Mouse (Mus musculus): ENCODE data around the gene Atp6v1b1. TPM values are rescaled to one million over a fixed set of nuclear protein-coding genes. Genes with fewer than 3 reads are reported as not detected.
A peak's percentile ranks its signal among the peaks of the same experiment; 100 is the strongest.
"Not testable (repeated sequence)": the region's sequence is repeated elsewhere in the genome, so short reads cannot be mapped to it uniquely, and the experiment has no call there.

Atp6v1b1 gene
- total RNA-seq, 2 experiments from 2014 or later = not detected

DNA sequence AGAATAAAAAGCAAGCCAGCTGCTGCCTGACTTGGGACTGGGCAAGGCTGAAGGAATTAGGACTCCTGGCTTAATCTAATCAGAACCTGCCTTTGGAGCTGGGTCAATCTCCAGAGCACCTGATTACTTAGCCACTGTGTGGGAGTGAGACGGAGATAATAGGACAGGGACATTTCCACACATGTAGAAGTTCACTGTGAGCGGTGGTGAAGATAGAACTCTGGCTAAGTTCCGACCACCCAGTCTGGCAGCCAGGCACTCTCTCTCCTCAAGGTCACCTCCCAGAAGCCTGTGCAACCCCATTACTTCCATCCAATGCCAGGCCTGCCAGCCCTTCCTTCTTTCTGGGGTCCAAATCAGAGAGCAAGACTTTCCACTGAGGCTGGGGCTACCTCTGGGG is 24.2 kb downstream of the Atp6v1b1 start:
- DNase-seq (ENCODE audit: low spot score in 2 of 2) = no peak
- intact Hi-C loops (cut with DNase I) = no loop called here

DNA sequence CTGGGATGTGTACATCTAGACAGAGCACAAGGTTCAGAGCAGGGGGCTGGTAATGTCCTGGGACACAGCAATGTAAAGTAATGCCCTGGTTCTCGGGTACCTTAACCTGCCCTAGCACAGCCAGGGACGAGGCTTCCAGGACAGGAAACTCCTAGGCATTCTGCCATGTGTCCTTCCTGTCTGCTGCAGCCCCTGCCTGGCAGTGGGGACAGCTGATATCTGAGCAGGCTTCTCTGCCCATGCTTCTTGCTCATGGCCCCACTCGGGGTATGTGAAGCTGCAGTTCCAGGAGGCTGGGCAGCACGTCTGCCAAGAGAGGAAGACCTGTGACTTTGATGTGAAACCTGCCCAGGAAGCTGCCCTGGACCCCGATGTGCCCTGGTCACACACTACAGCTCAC is 25.7 kb downstream of the Atp6v1b1 start:
- DNase-seq (ENCODE audit: low spot score in 2 of 2) = no peak
- intact Hi-C loops (cut with DNase I) = no loop called here

DNA sequence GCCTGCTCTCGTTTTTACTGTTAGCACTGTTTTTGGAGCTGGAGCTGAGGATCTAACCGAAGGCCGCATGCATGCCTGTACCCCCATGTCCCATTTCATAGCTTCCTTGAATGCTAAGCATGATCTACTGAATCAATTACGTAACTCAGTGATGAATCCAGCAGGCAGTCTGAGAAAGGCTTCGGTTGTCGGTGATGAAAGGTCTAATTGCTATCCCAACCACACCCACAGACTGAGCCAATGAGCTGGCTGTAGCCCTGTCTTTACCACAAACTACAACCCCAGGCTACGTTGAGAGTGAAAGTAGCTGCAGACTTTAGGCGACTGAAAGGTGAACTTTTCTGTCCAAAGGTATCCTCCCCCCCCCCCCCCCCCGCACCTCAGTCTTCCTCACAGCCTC is 31.3 kb downstream of the Atp6v1b1 start:
- no peak for DNase-seq (ENCODE audit: low spot score in 2 of 2)
- intact Hi-C loops (cut with DNase I) = no loop called here

DNA sequence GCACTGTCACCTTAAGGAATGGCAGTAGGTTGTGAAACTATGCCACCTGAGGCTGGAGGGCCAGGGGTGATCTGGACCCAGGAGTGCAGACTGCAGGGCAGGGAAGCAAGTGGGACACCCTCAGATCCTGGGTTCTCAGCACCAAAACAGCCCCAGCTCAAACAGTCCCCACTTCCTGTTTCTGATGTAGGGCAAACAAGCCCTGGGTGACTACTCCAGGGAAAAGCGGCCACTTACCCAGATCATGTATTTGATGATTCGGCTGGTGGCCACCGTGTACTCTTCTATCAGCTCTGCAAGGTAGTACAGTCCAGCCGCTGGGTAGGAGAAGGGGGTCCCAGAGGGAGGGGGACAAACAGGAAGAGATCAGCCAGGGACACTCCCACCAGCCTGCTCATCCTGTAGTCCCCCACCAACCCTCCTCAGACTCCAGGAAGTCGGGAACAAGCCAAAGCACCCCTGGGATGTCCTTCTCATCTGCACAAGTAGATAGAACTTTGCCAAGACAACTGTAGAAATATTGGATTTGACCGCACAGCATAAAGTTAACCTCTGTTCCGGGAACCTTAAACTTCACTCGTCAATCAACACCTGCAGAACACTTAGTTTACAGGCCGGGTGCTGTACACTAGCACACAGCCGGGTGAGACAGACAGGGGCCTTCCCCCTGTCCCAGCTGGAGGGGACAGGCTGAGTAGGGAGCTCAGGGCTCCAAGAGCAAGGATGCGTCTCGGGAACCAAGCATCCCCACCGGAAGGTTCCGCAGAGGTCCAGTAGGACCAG is 32.2 kb downstream of the Atp6v1b1 start:
- DNase-seq (ENCODE audit: low spot score in 2 of 2) = peak in 1 of 2 experiments; percentile 15
- intact Hi-C loops (cut with DNase I) = no loop called here

DNA sequence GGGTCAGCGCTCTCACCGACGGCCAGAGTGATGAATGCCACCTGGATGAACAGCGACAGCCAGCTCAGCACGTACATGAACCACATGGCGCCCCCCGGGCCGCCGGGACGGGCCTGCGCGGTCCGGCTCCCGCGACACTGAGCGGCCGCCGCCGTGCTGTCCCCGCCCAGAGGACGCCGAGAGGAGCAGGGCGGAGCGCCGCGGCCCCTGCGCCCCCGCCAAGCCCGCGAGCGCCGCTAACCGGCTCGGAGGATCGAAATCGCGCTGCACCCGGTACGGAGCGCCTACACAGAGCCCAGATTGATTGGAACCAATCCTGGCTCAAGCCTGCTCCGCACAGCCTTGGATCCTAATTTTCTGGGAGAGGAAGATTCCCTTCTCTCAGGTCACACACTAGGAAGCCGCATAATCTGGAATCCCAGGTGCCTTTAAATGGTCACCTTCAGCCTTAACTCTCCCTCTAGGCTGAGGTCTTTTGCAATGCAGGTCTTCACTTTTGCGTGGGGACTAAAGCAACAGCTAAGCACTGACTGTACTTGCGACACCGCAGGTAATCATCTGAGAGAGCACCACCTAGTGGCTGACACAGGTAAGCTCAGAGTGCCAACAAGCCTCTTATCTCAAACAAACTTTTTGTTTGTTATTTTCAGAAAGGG is 33.0 kb downstream of the Atp6v1b1 start, which contains the start of gene Tex261:
Gene Tex261 (minus strand): TSS at position 176 of the 656 bp plus-strand sequence.
- intact Hi-C loops (cut with DNase I) = no loop called here
- DNase-seq (ENCODE audit: low spot score in 2 of 2) = peak; percentile 90 to 94

DNA sequence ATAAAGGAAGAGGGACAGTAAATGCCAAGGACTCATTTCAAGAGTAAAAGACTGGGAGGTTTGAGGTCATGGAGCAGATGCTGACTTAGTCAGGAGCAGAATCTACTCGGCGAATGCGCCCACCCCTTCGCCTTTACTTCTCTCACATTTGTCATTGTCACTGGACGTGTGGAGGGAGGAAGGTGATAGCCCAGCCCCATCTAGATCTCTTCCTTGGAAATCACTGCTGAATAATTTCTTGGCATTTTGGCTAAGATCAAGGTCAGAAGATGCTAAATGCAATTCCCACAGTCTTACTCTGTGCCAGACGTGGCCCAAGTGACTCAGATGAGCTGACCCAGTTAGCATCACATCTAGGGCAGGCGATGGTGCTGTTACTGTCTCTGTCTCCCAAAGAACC is 35.5 kb downstream of the Atp6v1b1 start:
- peak in 1 of 2 experiments; percentile 35 for DNase-seq (ENCODE audit: low spot score in 2 of 2)
- intact Hi-C loops (cut with DNase I) = no loop called here

DNA sequence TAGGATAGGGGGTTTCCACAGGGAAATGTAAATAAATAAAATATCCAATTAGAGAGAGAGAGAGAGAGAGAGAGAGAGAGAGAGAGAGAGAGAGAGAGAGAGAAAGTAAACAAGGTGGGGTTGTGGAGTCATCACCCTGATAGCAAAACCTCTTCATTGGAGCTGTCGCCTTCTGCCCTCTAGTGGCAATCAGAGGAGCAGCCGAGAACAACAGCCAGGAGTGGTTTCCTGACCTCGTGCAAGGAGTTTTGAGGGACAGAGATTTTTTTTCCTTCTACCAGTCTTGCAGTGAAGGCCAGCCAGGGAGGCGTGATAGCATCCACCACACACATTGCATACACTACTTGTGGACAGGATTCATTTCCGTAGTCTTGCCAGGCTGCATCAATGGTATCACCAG is 36.2 kb downstream of the Atp6v1b1 start:
- intact Hi-C loops (cut with DNase I) = no loop called here

DNA sequence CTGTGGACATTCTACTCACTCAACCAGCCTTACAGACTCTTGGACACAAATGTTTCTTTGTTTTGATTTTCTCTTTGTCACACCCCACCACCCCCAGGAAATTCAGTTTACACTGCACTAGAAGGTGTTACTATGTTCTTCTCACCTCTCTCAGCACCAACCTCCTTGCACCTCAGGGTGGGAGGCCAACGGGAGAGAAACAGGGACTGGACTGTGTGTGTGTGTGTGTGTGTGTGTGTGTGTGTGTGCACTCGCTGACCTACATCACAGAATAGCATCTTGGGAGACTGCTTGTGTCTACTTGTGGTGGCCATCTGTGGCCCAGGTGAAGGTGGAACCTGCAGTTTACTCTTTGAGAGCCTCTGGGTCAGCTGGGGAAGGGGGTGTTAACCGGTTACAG is 43.6 kb downstream of the Atp6v1b1 start:
- no peak for DNase-seq (ENCODE audit: low spot score in 2 of 2)
- intact Hi-C loops (cut with DNase I) = no loop called here

More for the DNA sequence above, 36.2 kb downstream of the Atp6v1b1 start:
- DNase-seq (ENCODE audit: low spot score in 2 of 2) = peak in 1 of 2 experiments; percentile 37

DNA sequence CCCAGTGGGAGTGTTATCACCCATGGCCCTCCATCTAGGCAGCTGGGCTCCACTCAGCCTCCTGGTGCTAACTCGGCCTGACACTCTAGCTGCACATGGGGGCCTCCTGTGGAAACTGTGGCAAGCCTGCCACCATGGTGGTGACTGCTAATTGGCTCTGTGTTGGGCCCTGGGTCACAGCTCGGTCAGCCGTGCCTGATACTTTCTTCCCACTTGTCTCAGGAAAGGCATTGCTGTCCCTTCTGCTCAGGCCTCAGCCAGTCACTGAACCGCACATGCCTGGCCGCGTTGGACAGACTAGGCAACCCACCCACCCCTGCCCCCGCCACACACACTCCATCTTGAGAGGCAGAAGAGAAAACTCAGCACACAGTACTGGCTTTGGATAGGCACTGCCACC is 45.8 kb downstream of the Atp6v1b1 start:
- no peak for DNase-seq (ENCODE audit: low spot score in 2 of 2)
- intact Hi-C loops (cut with DNase I) = no loop called here

DNA sequence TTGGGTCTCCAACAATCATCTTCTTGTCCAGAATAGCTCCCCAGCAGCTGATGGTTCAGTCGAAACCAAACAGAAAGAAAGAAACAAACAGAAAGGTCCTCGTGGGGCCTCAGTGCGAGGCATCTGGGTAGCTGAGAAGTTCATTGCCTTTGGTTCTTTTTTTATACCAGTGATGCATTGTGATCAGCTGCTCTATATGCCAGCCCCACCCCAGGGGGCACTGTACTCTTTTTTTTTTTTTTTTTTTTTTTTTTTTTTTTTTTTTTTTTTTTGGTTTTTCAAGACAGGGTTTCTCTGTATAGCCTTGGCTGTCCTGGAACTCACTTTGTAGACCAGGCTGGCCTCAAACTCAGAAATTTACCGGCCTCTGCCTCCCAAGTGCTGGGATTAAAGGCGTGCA is 47.7 kb downstream of the Atp6v1b1 start:
- DNase-seq (ENCODE audit: low spot score in 2 of 2); intact Hi-C loops (cut with DNase I): not testable (repeated sequence)

DNA sequence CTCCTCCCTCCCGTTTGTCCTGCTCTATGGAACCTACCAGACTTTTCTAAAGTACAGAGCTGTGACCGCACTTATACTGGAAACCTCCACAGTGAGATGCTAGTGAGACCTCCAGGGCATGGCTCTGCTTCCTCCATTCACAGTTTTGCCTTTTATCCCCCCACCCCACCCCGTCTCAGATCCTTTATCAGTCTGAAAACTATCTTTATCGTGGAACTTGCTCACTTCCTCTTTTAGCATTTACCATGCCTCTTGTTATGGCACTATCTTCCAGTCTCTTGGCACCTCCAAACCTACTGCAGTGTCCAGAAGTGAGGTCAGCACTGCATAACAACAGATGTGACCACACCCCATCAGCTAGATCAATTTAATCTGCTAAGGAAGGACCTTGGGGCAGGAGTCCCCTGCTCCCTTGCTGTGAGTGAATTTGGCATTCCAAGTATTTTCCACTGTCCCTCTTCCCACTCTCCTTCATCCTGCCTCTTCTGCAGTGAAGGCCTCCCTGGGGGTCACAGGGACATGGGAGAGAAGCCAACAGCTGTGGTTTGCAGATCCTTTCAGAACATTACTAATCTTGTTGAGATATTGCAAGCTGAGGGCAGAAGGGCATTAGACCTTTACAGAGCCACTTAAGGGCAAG is 48.6 kb downstream of the Atp6v1b1 start:
- intact Hi-C loops (cut with DNase I) = no loop called here
- no peak for DNase-seq (ENCODE audit: low spot score in 2 of 2)

DNA sequence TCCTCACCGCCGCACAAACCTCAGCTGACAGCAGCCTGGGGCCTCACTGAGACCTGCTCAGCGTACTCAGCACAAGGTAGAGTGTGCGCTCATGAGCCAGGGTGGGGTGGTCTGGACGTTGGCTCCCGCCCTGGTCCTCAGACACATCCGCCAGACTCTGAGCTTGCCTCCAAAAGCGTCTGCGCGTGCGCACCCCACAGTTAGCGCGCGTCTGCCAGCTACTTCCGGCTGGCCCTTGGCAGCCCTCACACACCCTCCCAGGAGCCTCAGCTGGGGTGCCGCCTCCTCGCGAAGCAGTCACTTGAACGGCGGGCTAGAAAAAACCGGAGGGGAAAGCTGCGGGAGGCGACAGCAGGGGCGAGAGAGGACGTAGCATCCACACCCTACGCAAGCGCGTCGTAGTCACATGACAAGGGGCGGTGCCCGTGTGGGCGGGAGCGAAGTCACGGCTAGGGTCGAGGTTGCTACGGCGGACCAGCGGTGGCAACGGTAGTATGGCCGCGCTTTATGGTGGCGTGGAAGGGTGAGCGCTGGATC is 52.0 kb downstream of the Atp6v1b1 start, which contains the start of gene Nagk:
Gene Nagk (plus strand): TSS at position 223 of the 537 bp plus-strand sequence.
- intact Hi-C loops (cut with DNase I) = no loop called here
- peak; percentile 93 to 96 for DNase-seq (ENCODE audit: low spot score in 2 of 2)

DNA sequence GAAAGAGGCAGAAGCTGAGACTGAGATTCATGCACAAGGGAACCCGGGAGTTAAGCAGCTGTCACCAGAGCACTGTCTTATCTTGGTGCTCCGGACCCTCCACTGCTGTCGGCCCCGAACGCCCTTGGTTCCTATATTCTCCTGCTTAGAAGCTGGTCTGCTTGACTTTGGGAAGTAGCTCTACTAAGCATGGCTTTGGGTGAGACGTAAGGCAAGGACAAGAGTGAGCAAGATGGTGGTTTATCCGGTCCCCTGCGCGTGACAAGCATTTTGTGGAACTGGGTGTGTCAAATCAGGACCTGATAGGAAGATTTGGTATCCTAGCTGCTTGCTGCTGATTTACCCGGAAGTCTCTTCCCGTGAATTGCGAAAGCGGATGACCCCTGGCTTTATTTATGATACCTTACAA is 52.7 kb downstream of the Atp6v1b1 start:
- intact Hi-C loops (cut with DNase I) = no loop called here
- peak; percentile 54 to 56 for DNase-seq (ENCODE audit: low spot score in 2 of 2)

DNA sequence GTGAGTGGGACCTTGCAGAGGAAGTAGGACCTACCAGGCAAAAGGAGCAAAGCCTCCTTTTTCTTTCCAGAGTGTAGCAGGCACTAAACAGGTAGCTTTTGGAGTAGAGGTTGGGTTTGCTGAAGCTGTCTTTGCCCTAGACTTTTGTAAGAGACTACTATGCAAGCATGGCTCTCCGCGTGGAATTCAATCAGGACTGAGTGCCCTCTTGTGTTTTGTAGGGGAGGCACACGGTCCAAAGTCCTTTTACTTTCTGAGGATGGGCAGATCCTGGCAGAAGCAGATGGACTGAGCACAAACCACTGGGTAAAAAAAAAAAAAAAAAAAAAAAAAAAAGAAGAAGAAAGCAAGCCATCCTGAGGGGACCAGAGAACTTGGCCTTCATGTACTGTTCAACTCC is 53.9 kb downstream of the Atp6v1b1 start:
- no peak for DNase-seq (ENCODE audit: low spot score in 2 of 2)
- intact Hi-C loops (cut with DNase I) = no loop called here

DNA sequence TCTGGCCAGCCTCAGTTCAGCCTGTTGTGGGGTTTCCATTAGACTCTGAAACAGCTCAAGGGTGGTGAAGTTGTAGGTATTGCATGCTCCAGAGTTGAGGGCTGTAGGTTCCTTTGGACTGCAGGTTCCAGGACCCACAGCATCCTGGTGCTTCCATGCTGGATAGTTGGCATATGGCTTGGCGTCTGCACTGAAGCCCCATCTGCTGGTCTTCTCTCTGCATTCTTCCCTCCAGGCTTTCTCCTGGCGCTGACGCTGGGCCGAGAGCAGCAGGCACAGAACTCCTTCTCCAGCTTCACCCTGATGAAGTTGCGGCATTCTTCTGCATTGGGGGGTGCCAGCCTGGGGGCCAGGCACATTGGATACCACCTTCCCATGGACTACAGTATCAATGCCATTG is 59.2 kb downstream of the Atp6v1b1 start:
- intact Hi-C loops (cut with DNase I) = no loop called here
- no peak for DNase-seq (ENCODE audit: low spot score in 2 of 2)

DNA sequence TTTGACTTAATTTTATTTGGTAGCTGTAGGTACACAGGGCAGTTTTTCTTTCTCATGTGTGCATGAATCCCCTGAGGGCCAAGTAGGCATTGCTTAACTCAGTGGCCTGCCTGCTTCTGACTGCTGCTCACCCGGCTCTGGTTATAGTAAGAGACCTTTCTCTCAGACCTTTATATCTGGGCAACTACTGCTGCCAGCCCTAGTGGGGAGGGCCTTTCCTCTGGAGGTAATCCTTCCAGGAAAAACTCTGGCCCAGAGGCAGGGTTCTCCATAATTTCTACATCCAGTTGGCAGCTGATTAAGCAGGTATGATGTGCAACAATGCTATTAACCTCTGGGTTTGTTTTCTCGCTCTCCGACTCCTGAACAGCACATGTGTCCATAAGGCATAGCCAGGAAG is 60.1 kb downstream of the Atp6v1b1 start:
- DNase-seq (ENCODE audit: low spot score in 2 of 2) = no peak
- intact Hi-C loops (cut with DNase I) = no loop called here

All from left cerebral cortex, postnatal 25 days (tissue).